Mouse (Mus musculus): ENCODE data around the gene 1700003F12Rik. TPM values are rescaled to one million over a fixed set of nuclear protein-coding genes. Genes with fewer than 3 reads are reported as not detected.

1700003F12Rik gene
- polyA plus RNA-seq, 1 experiment from 2014 or later, result 0.80 TPM

DNA sequence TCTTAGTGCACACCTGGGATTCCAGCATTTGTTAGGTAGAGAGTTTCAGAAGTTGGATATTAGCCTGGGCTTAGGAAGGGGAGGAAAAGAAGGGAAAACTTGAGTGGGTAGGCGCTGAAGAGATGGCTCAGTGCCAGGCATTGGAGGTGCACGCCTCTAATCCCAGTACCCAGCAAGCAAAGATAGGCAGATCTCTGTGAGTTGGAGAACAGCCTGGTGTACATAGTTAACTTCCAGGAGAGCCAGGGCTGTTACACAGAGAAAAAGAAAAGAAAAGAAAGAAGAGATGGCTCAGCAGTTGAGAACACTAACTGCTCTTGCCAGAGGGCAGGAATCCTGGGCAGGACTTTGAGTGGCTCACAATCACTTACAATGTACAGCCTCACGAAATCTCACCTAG is 20.4 kb upstream of the 1700003F12Rik start:
- H3K27me3 ChIP-seq (ENCODE audit: insufficient read depth, low read length), result no peaks in the 10 kb centered on the region
- ATAC-seq (replicated peaks; ENCODE audit: low FRiP score, low read depth), result no peak
- no peak overlapping the region for H3K9ac ChIP-seq (ENCODE audit: low read depth, low read length)
- WGBS, result 86% methylated on average over 3 of the region's 3 CpGs
- no peak overlapping the region for H3K27ac ChIP-seq
- DNase-seq (ENCODE audit: low spot score), result no peak
- TF ChIP-seq CTCF (IDR thresholded peaks at IDR 0.05; ENCODE audit: low read depth), result no peak
- H3K4me2 ChIP-seq (ENCODE audit: low read length), result no peak overlapping the region
- no peak overlapping the region for H3K4me3 ChIP-seq (replicated peaks; ENCODE audit: low read depth, low read length)
- H3K36me3 ChIP-seq (ENCODE audit: insufficient read depth, low read length), result peaks cover 31% of the 10 kb centered on the region
- H3K4me1 ChIP-seq (replicated peaks; ENCODE audit: insufficient read depth, low read length), result no peaks in the 10 kb centered on the region
- H3K9me3 ChIP-seq (replicated peaks; ENCODE audit: low read length), result no peaks in the 10 kb centered on the region

GRCm38 (mm10) chr2:154532888-154533287 is 14.0 kb upstream of the 1700003F12Rik start:
- Histone ChIP-seq H3K27ac (no peak overlapping the region), H3K27me3 (ENCODE audit: insufficient read depth, low read length) (no peaks in the 10 kb centered on the region)
- ATAC-seq (replicated peaks; ENCODE audit: low FRiP score, low read depth), result no peak

DNA sequence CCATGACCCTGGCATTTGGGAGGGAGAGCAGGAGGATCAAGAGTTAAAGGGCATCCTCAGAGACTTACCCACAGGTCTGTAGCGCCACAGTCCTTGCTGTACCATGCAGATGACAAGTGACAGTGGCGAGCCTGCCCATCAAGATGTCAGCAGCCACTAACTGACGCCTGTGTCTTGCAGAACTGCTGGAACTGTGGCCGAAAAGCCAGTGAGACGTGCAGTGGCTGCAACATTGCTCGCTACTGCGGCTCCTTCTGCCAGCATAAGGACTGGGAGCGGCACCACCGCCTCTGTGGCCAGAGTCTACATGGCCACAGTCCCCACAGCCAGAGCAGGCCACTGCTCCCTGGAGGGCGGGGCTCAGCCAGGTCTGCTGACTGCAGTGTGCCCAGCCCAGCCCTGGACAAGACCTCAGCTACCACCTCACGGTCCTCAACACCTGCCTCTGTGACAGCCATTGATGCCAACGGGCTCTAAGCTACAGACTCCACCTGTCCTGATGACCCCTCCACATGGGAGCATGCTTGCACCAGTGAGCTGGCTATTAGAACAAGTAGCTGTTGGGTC is 12.1 kb upstream of the 1700003F12Rik start:
- Histone ChIP-seq H3K27ac (no peak overlapping the region), H3K27me3 (ENCODE audit: insufficient read depth, low read length) (no peaks in the 10 kb centered on the region), H3K4me2 (ENCODE audit: low read length) (no peak overlapping the region), H3K4me1 (replicated peaks; ENCODE audit: insufficient read depth, low read length) (no peaks in the 10 kb centered on the region), H3K9ac (ENCODE audit: low read depth, low read length) (no peak overlapping the region), H3K36me3 (ENCODE audit: insufficient read depth, low read length) (peaks cover 42% of the 10 kb centered on the region), H3K4me3 (replicated peaks; ENCODE audit: low read depth, low read length) (no peak overlapping the region), H3K9me3 (replicated peaks; ENCODE audit: low read length) (no peaks in the 10 kb centered on the region)
- ATAC-seq (replicated peaks; ENCODE audit: low FRiP score, low read depth), result no peak; the same call in 1 of the 2 replicates
- TF ChIP-seq CTCF (IDR thresholded peaks at IDR 0.05; ENCODE audit: low read depth), result no peak
- DNase-seq (ENCODE audit: low spot score), result no peak
- WGBS, result 92% methylated on average over 11 of the region's 12 CpGs

More at GRCm38 (mm10) chr2:154532888-154533287, 14.0 kb upstream of the 1700003F12Rik start:
- DNase-seq (ENCODE audit: low spot score), result no peak
- Histone ChIP-seq H3K36me3 (ENCODE audit: insufficient read depth, low read length) (peaks cover 42% of the 10 kb centered on the region), H3K4me1 (replicated peaks; ENCODE audit: insufficient read depth, low read length) (no peaks in the 10 kb centered on the region), H3K4me2 (ENCODE audit: low read length) (no peak overlapping the region), H3K9ac (ENCODE audit: low read depth, low read length) (no peak overlapping the region), H3K9me3 (replicated peaks; ENCODE audit: low read length) (no peaks in the 10 kb centered on the region), H3K4me3 (replicated peaks; ENCODE audit: low read depth, low read length) (no peak overlapping the region)
- no peak for TF ChIP-seq CTCF (IDR thresholded peaks at IDR 0.05; ENCODE audit: low read depth)
- 67% methylated on average over 3 of the region's 3 CpGs for WGBS

- Histone ChIP-seq H3K27me3 (ENCODE audit: insufficient read depth, low read length) (no peaks in the 10 kb centered on the region), H3K9ac (ENCODE audit: low read depth, low read length) (no peak overlapping the region), H3K4me1 (replicated peaks; ENCODE audit: insufficient read depth, low read length) (no peaks in the 10 kb centered on the region), H3K36me3 (ENCODE audit: insufficient read depth, low read length) (peaks cover 21% of the 10 kb centered on the region), H3K9me3 (replicated peaks; ENCODE audit: low read length) (no peaks in the 10 kb centered on the region), H3K4me2 (ENCODE audit: low read length) (no peak overlapping the region), H3K27ac (no peak overlapping the region), H3K4me3 (replicated peaks; ENCODE audit: low read depth, low read length) (no peak overlapping the region)
- no peak for TF ChIP-seq CTCF (IDR thresholded peaks at IDR 0.05; ENCODE audit: low read depth)
- WGBS, result 62% methylated on average over 2 of the region's 2 CpGs
- no peak for DNase-seq (ENCODE audit: low spot score)
- no peak for ATAC-seq (replicated peaks; ENCODE audit: low FRiP score, low read depth)
Measured at GRCm38 (mm10) chr2:154538310-154538709, 8.6 kb upstream of the 1700003F12Rik start.

DNA sequence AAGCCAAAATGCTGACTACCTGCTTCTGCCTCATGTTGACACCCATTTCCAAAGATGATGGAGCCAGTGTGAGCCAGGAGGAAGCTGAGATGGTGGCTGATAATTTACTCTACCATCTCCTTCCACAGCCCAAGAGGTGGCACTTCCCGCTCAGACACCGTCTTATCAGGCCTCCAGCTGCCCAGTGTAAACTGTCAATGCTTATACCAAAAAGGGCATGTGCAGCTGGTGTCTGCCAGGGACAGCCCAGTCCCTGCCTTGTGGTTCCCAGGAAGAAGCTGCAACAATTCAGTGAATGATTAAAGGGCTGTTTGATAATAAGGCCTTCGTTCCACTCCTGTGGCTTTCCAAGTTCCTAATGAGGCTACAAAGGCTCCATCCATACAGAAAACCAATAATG is 8.2 kb upstream of the 1700003F12Rik start:
- ATAC-seq (replicated peaks; ENCODE audit: low FRiP score, low read depth), result no peak
- DNase-seq (ENCODE audit: low spot score), result no peak
- Histone ChIP-seq H3K9ac (ENCODE audit: low read depth, low read length) (no peak overlapping the region), H3K27me3 (ENCODE audit: insufficient read depth, low read length) (no peaks in the 10 kb centered on the region), H3K9me3 (replicated peaks; ENCODE audit: low read length) (no peaks in the 10 kb centered on the region), H3K4me2 (ENCODE audit: low read length) (no peak overlapping the region), H3K4me3 (replicated peaks; ENCODE audit: low read depth, low read length) (no peak overlapping the region), H3K36me3 (ENCODE audit: insufficient read depth, low read length) (peaks cover 21% of the 10 kb centered on the region), H3K4me1 (replicated peaks; ENCODE audit: insufficient read depth, low read length) (no peaks in the 10 kb centered on the region), H3K27ac (no peak overlapping the region)
- TF ChIP-seq CTCF (IDR thresholded peaks at IDR 0.05; ENCODE audit: low read depth), result no peak
- 73% methylated on average over 3 of the region's 3 CpGs for WGBS

DNA sequence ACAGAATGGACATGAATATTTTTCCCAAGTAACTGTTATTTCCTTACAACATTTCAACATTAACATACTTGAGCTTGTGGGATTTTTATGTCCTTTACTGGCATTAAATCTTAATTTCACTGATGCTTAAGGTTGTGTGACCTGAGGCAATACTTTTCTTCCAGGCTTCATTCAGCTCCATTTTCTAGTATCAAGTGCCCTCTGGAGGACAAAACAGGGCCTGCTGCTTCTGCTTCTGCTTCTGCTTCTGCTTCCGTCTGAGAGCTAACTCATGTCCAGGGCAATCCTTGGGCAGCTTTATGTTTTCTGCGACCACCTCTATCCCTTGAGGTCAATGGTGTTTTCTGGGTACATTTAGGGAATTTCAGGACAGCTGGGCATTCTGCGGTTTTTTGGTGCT is 7.2 kb upstream of the 1700003F12Rik start:
- DNase-seq (ENCODE audit: low spot score) (peak; percentile 80), ATAC-seq (replicated peaks; ENCODE audit: low FRiP score, low read depth) (no peak)
- no peaks in the 10 kb centered on the region for H3K4me1 ChIP-seq (replicated peaks; ENCODE audit: insufficient read depth, low read length)
- no peak overlapping the region for H3K27ac ChIP-seq
- no peak overlapping the region for H3K4me2 ChIP-seq (ENCODE audit: low read length)
- peaks cover 18% of the 10 kb centered on the region for H3K36me3 ChIP-seq (ENCODE audit: insufficient read depth, low read length)
- no peaks in the 10 kb centered on the region for H3K27me3 ChIP-seq (ENCODE audit: insufficient read depth, low read length)
- WGBS, result 69% methylated on average over 3 of the region's 3 CpGs
- no peak overlapping the region for H3K9ac ChIP-seq (ENCODE audit: low read depth, low read length)
- peak; percentile 78 for TF ChIP-seq CTCF (IDR thresholded peaks at IDR 0.05; ENCODE audit: low read depth)
- no peak overlapping the region for H3K4me3 ChIP-seq (replicated peaks; ENCODE audit: low read depth, low read length)
- no peaks in the 10 kb centered on the region for H3K9me3 ChIP-seq (replicated peaks; ENCODE audit: low read length)

GRCm38 (mm10) chr2:154541630-154542029 is 5.3 kb upstream of the 1700003F12Rik start:
- no peak for DNase-seq (ENCODE audit: low spot score)
- Histone ChIP-seq H3K36me3 (ENCODE audit: insufficient read depth, low read length) (peaks cover 1% of the 10 kb centered on the region), H3K27ac (no peak overlapping the region), H3K27me3 (ENCODE audit: insufficient read depth, low read length) (no peaks in the 10 kb centered on the region), H3K4me1 (replicated peaks; ENCODE audit: insufficient read depth, low read length) (no peaks in the 10 kb centered on the region), H3K4me3 (replicated peaks; ENCODE audit: low read depth, low read length) (no peak overlapping the region), H3K4me2 (ENCODE audit: low read length) (no peak overlapping the region), H3K9me3 (replicated peaks; ENCODE audit: low read length) (no peaks in the 10 kb centered on the region), H3K9ac (ENCODE audit: low read depth, low read length) (no peak overlapping the region)
- 83% methylated on average over 2 of the region's 2 CpGs for WGBS
- ATAC-seq (replicated peaks; ENCODE audit: low FRiP score, low read depth), result no peak
- TF ChIP-seq CTCF (IDR thresholded peaks at IDR 0.05; ENCODE audit: low read depth), result no peak
